Mouse (Mus musculus): ENCODE measurements around the gene Cit.

GRCm38 (mm10) chr5:116023821-116024284 lies 178.8 kb downstream of the Cit start:
- TF ChIP-seq EP300 (optimal IDR thresholded peaks at IDR 0.05) (no peak), CTCF (IDR thresholded peaks at IDR 0.05; ENCODE audit: low read depth) (no peak)
